Mouse (Mus musculus) urinary bladder, adult 2 months (tissue): ENCODE measurements around the gene Rab31. TPM values are rescaled to one million over a fixed set of nuclear protein-coding genes. Genes with fewer than 3 reads are reported as not detected.

ENCODE experiments used
- DNase-seq: peaks from one replicate; pipeline ENCODE4 v3.0.0; 2022; ENCODE audit warnings: low spot score
- polyA plus RNA-seq: library from polyadenylated mRNA; depleted of rRNA; stranded (reverse); fragments of >200 nt; gene quantifications from 2 replicates; pipeline ENCODE4 v1.2.3, GENCODE M21; 2012

Rab31 gene
- polyA plus RNA-seq, 1 experiment: 34.2 TPM

DNA sequence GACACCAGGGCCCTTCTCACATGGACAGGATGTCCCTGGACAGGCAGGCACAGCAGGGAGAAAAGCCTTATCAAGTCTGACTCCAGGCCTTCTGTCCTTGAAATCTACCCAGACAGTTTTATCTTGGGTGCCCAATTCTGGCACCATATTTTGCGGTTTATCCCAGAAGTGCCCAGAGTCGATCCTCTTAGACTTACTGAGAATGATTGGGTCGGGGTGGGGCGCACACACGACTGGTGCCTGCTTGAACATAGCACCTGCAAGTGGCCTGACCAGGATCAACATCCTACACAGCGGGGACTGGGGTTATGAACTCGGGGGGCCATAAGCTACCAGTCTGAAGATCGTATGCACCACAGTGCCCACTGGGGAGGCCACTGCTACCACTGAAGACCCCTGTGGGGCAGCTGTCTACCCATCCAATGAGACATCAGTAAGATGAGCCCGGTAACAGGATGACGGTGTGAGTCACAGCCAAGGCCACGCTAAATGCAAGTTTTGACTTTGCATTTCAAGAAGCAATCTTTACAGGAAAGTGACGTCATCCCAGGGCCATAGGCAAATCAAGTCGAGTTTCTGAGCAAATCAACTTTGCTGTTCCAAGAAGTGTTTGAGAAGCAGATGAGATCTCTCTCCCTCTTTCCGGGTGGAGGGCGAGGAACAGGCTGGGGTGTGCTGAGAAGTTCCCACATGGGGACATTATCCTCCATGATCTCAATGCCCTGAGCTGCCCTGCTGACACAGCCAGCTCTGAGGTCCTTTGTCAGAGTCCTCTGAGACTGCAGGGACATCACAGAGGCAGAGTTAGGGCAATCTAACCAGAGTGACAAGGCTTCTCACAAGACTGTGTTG, 32.5 kb downstream of the Rab31 start:
- DNase-seq: no peak

DNA sequence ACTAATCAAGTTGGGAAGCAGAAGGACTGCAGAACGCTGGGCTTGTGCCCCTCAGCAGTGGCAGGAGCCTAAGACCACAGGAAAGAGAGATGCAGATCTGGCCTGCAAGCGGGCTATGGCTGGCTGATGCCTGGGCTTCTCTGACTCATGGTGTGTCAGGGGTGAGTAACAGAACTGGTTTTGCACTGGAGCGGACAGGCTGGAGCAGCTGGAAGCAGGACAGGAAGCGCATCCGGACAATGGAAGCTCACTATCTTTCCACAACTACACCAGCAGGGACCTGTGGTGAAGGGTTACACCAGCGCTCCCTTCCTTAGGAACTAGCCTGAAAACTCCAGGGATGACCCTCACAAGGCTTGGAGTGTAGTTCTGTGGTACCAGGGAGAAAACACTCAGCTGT, 34.9 kb downstream of the Rab31 start:
- DNase-seq: peak; percentile 29

DNA sequence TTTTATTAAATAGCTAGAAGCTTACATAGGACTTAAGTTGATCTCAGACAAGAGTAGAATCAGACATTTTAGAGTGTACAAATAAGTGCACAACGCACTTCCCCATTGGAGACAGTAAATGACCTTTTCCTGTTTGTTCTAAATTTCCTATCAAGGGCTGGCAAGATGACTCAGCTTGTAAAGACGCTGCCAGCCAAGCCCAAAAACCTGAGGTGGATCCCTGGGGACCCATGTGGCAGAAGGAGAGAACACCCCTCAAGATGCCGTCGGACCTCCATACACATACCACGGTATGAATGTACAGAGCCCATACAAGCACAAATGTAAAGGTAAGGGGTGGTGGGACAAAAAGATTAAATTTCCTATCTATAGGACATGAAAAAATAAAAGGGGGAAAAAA, 35.4 kb downstream of the Rab31 start:
- DNase-seq: no peak

DNA sequence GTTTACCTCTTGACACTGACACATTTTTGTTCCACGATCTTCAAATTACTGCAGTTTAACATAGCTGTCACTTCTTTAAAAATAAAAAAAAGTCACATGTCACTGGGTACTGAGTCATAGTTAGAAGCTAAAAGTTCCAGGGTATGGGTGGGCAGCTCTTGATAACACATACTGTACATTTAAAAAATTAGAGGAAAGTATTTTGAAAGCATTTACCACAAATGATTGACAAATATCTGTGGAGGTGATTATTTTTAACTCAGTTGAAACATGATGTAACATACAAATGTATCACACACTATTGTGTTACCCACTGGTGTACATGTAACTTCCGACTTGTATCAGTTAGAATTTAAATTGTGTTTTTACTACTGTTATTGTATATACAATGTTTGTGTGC, 37.5 kb downstream of the Rab31 start:
- DNase-seq: no peak

DNA sequence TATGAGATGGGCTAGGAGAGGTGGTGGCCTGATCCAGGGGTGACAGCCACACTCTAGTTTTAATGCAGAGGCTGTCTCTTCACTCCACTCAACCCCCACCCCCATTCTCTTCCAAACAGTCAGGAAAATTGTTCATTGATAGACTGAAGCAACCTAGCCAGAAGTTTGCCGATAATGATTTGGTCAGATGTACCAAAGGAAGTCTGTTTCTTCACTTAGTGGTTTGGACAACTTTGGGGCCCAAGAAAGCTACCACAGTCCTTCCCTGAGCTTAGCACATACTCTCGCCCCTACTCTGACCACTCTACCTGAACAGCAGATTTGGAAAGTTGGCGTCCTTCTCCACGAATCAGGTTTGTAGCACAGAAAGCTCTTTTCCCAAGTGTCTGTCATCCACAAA, 39.9 kb downstream of the Rab31 start:
- no peak for DNase-seq

DNA sequence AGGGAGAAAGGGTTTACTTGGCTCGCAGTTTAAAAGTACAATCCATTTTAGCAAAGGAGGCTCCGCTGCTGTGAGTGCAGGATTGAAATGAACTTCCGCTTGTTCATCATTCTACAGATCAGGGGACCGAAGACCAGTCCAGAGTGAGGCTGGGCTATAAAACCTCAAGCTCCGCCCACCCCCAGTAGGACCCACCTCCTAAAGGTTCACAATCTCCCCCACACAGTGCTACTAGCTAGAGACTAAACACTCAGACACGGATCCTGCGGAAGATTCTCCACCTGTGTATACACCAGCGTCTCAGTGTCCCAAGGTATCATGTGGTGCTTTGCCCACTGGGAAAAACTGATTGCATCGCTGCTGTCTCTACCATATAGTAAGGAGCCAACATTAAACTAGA, 40.8 kb downstream of the Rab31 start:
- DNase-seq: no peak

DNA sequence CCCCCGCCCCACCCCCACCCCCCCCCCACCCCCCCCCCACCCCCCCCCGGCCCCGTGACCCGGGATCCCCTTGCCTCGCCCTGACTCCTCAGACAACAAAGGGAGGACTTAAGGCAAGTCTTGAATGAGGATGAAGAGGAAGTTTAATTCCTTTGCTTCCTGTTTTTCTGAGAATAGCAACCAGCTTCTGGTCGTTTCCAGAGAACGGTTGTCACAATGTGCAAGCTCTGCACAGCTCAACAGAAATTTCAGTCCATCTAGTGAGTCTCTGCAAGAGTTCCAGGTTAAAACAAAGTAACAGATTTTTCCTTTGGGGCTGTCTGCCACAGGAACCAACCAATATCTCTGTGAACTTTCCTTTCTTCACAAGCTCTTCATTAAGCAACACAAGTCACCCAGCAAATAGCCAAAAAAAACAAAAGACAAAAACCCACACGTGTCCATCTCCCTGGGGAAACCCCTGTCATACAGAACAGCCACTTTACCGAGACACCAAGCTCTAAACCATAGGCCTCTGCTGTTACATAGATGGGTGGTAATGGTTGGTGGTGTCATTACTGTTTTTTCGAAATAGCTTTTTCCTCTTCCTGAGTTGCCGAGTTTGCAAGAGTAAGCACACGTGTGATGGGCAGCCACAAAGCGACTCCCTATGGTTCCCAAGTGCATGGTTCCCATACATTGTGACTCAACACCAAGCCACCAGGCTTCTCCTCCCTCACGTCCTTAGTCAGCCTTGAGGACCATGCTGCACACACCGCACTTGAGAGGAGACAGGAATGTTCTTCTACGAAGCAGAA, 42.4 kb downstream of the Rab31 start:
- DNase-seq: no peak

DNA sequence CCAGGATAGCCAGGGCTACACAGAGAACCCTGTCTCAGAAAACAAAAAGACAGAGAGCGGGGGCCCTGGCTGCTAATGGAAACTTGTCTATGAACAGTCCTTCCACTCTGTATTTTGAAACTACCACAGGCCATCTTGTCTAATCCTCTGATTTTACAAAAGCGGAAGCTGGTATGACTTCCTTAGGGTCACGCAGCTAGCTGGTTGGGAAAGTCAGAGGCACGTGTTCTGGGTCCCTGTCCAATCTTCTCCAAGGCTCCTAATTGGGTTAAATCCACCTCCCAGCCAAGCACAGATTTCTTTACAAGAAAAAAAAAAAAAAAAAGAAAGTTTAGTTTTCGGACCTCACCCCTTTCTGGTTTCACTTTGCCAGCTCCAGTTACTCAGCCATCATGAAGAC, 45.8 kb downstream of the Rab31 start:
- no peak for DNase-seq

DNA sequence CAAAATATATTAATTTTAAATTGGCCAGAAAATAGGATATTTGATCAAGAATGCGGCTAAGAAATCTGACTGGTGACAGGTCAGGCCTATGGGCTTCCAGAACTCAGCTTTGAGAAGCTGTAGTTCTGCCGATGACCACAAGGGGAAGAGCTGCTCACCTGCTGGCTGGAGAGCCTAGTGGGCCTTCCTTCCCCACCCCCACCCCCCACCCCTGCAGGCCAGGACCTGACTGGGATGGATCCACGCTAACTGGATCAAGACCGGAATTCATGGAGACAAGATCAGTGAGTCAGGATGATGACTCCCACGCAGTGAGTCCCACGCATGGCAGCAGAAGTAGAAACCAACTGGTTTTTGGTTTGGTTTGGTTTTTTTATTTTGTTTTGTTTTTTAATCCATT, 46.3 kb downstream of the Rab31 start:
- no peak for DNase-seq

DNA sequence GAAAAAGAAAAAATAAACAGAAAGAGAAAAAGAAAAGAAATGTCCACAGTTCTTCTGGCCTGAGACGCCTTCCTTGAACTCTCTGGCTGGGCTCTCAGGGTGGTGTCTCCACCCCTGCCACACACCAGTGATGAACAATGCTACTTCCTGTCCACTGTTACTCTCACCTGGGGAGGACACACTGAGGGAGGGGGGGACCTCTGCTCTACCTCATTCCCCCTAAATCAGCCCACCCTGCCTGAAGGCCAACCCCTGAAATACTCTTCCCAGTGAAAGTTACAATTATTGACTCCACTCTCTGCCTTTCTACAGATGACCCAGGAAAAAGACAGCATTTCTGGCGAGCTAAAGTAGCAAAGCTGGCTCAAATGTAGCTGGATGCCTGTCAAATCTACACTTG, 46.7 kb downstream of the Rab31 start:
- no peak for DNase-seq

DNA sequence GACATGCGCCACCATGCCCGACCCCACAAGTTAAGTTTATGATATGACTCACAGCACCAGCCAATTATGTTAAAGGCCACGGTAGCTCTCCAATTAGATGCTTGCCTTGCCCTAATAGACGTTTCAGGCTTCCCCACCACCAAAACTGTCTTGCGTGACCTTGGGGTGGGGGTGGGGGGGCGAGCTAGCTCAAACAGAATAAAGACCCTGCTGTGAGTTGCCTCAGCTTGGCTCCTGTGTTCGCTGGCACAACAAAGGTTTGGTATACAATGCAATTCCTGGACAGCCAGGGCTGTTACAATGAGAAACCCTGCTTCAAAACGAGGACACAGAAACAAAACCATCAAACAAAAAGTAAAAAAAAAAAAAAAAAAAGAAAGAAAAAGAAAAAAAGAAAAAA, 47.2 kb downstream of the Rab31 start:
- DNase-seq: no peak

DNA sequence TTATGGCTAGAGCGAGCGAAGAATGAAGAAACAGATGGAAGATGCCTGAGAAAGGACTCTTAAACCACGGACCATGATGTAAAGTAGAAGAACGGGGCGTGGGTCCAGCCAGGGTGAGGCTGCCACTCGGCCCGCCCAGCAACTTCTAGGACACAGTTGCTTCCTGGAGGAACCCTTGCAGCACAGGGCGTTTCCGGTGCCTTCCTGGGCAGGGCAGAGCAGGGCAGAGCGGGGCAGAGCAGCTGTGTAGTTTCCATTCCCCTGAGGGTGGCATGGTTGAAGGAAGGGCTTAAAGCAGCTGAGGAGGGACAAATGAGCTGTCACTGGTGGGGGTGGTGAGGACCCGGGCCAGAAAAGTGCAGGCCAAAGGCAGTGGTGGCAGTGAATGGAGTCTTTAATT, 48.3 kb downstream of the Rab31 start:
- DNase-seq: no peak

DNA sequence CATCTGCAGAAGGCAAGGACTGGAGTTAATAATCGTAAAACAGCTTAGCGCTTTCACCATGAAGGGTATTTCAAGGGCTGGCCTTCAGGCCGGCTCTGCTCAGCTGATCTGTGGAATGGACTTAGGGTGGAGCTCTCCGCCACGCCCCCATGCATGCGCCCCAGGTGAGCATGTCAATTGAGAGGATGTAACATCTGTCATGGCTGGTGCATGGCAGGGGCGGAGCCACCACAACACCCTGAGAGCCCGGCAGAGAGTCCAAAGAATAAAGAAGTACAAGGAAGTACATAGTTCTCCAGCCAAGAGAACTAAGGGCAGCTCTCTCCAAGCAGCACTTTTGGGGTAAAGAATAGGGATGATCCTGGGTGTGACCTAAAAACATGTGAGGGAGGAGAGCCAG, 48.9 kb downstream of the Rab31 start:
- no peak for DNase-seq

DNA sequence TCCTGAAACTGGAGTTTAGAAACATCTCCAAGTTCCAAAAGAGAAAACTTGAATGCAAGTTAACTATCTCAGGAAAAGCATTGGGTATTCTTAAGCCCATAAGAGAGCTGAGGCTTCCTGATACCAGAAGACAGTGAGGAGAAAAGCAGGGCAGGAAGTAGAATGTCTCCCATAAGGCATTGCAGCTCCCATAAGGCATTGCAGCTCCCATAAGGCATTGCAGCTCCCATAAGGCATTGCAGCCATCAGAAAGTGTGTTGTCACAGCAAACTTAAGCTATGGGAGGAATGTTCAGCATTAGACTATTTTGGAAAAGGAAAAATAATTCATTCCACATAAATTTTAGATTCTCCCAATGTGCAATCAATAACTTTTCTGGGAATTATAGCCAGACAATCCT, 51.2 kb downstream of the Rab31 start:
- no peak for DNase-seq

DNA sequence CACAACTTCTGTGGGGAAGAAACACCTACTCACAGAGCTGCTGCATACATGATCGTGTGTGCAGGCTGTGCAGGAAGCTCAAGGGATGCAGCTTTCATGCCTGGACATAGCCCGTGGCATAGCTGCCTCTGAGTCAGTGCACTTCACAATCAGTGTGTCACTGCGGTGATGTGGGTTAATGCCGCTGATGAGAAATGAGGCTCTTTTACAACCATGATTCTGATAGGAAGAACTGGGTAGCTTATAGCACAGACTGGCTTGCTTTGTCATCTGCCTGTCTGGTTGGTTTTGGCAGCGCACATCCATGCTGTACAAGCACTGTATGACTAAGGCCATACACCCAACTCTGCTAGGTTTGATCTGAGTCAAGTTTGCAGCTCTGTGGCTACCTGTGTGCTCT, 52.7 kb downstream of the Rab31 start:
- DNase-seq: no peak

DNA sequence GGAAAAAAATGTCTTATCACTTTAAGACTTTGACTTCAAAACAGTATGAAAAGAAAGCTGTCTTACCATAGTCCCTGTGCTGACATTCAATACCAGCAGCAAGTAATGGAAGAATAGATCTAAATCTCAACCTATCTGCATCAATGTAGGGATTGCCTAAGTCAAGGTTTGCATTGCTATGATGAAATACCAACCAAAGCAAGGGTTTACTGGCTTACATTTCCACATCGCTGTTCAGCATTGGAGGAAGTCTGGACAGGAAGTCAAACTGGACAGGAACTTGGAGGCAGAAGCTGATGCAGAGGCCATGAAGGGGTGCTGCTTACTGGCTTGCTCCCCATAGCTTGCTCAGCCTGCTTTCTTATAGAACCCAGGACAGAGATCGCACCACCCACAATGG, 54.0 kb downstream of the Rab31 start:
- DNase-seq: no peak

DNA sequence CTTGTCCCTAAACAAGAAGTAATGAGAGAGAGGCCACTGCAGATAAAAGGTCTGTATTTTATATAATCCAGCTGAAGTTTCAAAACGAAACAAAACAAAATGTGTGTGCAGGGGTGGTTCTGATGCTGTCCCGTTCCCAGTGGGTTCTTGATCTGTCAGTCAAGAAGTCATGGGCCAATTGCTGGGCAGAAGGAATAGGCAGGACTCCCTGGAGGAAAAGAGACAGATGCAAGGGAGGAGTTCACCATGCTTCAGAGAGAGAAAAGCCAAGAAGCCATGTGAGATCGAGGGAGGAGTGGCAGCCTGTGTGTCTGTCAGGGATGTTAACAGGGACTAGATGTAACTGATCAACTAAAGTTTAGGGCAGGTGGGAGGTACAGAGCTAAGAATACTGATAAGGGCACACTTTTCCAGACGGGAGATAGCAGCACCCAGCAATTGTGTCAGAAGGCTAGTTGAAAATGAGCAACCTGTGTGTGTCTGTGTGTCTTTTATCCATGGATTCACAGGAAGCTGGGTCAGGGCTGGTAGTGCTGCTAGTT, 54.8 kb downstream of the Rab31 start:
- DNase-seq: no peak

DNA sequence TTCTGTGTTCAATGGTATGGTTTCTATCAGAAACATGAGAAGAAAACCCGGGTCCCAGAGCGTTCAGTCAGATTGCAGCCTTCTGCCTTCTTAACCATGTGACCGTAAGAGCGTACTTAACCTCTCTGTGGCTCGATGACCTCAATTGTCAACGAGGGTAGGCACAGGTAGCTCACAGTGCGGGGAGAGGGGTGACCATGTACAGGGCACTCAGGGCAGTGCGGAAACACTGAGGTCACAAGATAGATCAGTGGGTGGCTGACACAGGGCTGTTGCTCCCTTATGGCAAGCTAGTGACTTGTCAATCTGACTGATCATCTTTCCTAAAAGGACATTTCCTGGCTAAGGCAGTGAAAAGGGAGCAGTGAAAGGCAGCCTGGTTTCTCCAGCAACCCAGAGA, 58.5 kb downstream of the Rab31 start:
- no peak for DNase-seq

DNA sequence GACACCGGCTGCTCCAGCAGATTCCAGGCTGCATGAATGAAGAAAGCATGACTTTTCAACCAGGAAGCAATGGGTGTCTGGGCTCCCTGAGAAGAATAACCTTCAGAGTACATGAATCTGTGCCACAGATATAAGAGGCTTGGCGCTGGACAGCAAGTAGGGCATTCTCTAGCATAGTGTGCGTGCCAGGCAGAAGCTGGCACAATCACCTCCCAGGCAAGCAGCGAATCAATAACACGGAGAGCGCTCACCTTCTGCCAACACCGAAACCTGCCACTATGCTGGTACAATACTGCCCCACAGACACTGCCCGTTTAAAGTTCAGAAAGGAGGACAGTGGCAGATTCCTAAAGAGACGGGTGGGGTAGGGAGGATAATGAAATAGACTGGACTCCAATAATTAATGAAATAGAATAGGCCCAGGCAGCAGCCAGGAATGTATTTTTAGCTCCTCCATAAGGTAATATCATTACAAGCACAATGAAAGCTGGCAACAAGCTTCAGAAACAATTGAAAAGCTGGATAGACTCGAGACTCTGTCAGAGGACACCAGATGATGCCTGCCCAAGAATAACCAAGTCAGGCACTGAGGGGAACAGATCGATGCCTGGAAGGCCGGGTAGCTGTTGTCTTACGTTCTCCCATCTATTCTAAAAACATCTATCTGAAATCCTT, 59.6 kb downstream of the Rab31 start:
- DNase-seq: no peak

DNA sequence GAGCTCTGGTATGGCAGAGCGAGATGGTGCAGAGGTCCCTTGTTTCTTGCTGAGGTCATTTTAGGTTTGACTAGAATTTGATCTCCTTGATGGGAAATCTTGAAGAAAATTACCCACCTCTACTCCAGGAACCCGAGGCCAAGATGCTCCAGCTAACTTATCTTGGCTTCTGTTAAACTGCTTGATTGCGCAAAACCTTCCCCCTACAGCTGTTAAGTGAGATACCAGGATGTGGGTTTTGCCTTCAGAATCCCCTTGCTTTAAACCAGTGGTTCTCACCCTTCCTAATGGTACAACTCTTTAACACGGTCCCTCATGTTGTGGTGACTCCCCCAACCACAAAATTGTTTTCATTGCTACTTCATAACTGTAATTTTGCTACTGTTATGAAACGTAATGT, 60.8 kb downstream of the Rab31 start:
- no peak for DNase-seq

DNA sequence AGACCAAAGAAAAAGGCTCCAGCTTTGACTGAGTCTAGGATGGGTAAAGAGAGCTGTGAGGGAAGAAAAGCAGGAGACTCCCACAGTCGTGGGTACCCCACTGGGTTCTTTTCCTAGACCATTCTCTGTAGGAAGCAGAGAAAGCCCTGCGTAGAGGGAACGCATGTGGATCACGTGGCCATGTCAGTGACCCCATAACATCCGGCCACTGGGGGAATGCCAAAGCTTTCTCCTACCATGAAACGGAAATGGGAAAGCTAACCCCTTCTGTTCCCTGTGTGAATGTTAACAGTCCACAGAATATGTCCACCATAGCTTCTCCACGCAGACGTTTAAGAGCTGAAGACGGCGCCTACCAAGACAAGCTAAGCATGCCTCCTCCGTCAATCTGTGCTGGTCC, 62.0 kb downstream of the Rab31 start:
- no peak for DNase-seq

DNA sequence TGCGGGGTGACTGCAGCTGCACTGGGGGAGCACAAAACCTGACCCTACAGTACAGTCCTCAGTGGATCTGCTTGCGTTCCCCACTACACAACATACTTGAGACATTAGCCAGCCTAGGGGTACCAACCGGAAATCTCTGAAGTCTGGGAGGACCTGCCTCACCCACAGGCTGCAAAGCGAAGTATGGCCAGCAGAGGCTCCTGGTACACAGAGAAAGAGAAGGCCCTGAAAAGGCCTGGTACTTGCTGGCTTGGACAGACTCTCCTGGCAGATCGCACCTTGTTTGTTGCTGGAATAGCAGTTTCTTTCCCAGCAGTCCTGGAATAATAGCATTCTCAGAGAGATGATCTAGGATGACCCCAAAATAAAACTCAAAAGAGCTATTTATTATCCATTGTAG, 66.3 kb downstream of the Rab31 start:
- no peak for DNase-seq
